Mouse (Mus musculus): ENCODE measurements around the gene Mkln1. TPM values are rescaled to one million over a fixed set of nuclear protein-coding genes. Genes with fewer than 3 reads are reported as not detected.
"Not testable (repeated sequence)": the region's sequence is repeated elsewhere in the genome, so short reads cannot be mapped to it uniquely, and the experiment has no call there.

Mkln1 gene
- total and polyA plus RNA-seq, 2 experiments from 2014 or later, result 113 to 217 TPM

GRCm38 (mm10) chr6:31556460-31557100 is 158.0 kb downstream of the Mkln1 start:
- WGBS, result 89% methylated on average over 7 of the region's 7 CpGs
- H3K9ac ChIP-seq (replicated peaks; ENCODE audit: low read depth, low read length), result no peak overlapping the region
- H3K4me1 ChIP-seq (ENCODE audit: control insufficient read depth, insufficient read depth), result no peaks in the 10 kb centered on the region
- H3K27me3 ChIP-seq (ENCODE audit: control insufficient read depth, insufficient read depth, low read length), result no peaks in the 10 kb centered on the region
- H3K27ac ChIP-seq (ENCODE audit: low read depth), result no peak overlapping the region
- no peak for TF ChIP-seq EP300 (IDR thresholded peaks at IDR 0.05; ENCODE audit: low read depth)
- TF ChIP-seq CTCF (IDR thresholded peaks at IDR 0.05; ENCODE audit: low read depth), result no peak
- no peak overlapping the region for H3K4me3 ChIP-seq (ENCODE audit: low read depth, low read length)
- H3K4me2 ChIP-seq (ENCODE audit: low read depth, low read length), result no peak overlapping the region
- ATAC-seq (ENCODE audit: insufficient read depth, low read depth) (no peak), DNase-seq (ENCODE audit: low spot score) (no peak)
- no peaks in the 10 kb centered on the region for H3K36me3 ChIP-seq (replicated peaks; ENCODE audit: control insufficient read depth, insufficient read depth, low read length)
- H3K9me3 ChIP-seq (replicated peaks; ENCODE audit: control insufficient read depth, low read length), result no peaks in the 10 kb centered on the region

- Histone ChIP-seq H3K9ac (replicated peaks; ENCODE audit: low read depth, low read length) (no peak overlapping the region), H3K4me3 (ENCODE audit: low read depth, low read length) (0 out of 2 replicates have a peak overlapping the region, but pooled peaks have one; percentile 11), H3K36me3 (replicated peaks; ENCODE audit: control insufficient read depth, insufficient read depth, low read length) (no peaks in the 10 kb centered on the region), H3K27me3 (ENCODE audit: control insufficient read depth, insufficient read depth, low read length) (peaks cover 8% of the 10 kb centered on the region), H3K9me3 (replicated peaks; ENCODE audit: control insufficient read depth, low read length) (no peaks in the 10 kb centered on the region), H3K4me1 (ENCODE audit: control insufficient read depth, insufficient read depth) (no peaks in the 10 kb centered on the region; the same call in 1 of the 2 replicates), H3K4me2 (ENCODE audit: low read depth, low read length) (peak overlapping the region; percentile 94), H3K27ac (ENCODE audit: low read depth) (no peak overlapping the region)
- DNase-seq (ENCODE audit: low spot score), result no peak
- TF ChIP-seq CTCF (IDR thresholded peaks at IDR 0.05; ENCODE audit: low read depth), result no peak
- no peak for TF ChIP-seq EP300 (IDR thresholded peaks at IDR 0.05; ENCODE audit: low read depth)
- WGBS, result 38% methylated on average over 13 of the region's 13 CpGs
- ATAC-seq (ENCODE audit: insufficient read depth, low read depth), result no peak
These were observed 161.8 kb downstream of the Mkln1 start for GRCm38 (mm10) chr6:31560138-31560959.

- H3K27me3 ChIP-seq (ENCODE audit: control insufficient read depth, insufficient read depth, low read length); H3K36me3 ChIP-seq (replicated peaks; ENCODE audit: control insufficient read depth, insufficient read depth, low read length); ATAC-seq (ENCODE audit: insufficient read depth, low read depth); H3K27ac ChIP-seq (ENCODE audit: low read depth); DNase-seq (ENCODE audit: low spot score); H3K9me3 ChIP-seq (replicated peaks; ENCODE audit: control insufficient read depth, low read length); H3K4me1 ChIP-seq (ENCODE audit: control insufficient read depth, insufficient read depth): not testable (repeated sequence)
- H3K9ac ChIP-seq (replicated peaks; ENCODE audit: low read depth, low read length), result 0 out of 2 replicates have a peak overlapping the region, but pooled peaks have one; percentile 67
- H3K4me3 ChIP-seq (ENCODE audit: low read depth, low read length), result peak overlapping the region; percentile 63
- H3K4me2 ChIP-seq (ENCODE audit: low read depth, low read length), result peak overlapping the region; percentile 94
- WGBS, result 54% methylated on average over 3 of the region's 3 CpGs
These were observed 163.4 kb downstream of the Mkln1 start for GRCm38 (mm10) chr6:31561948-31562347.

GRCm38 (mm10) chr6:31562371-31563080 is 164.0 kb downstream of the Mkln1 start:
- no peaks in the 10 kb centered on the region for H3K9me3 ChIP-seq (replicated peaks; ENCODE audit: control insufficient read depth, low read length)
- no peaks in the 10 kb centered on the region for H3K36me3 ChIP-seq (replicated peaks; ENCODE audit: control insufficient read depth, insufficient read depth, low read length)
- H3K4me2 ChIP-seq (ENCODE audit: low read depth, low read length), result peak overlapping the region; percentile 94
- peak overlapping the region; percentile 67 for H3K9ac ChIP-seq (replicated peaks; ENCODE audit: low read depth, low read length)
- WGBS, result 18% methylated on average over 16 of the region's 16 CpGs
- H3K27ac ChIP-seq (ENCODE audit: low read depth), result peak overlapping the region; percentile 66
- peaks cover 8% of the 10 kb centered on the region for H3K27me3 ChIP-seq (ENCODE audit: control insufficient read depth, insufficient read depth, low read length)
- DNase-seq (ENCODE audit: low spot score) (no peak), ATAC-seq (ENCODE audit: insufficient read depth, low read depth) (no peak)
- H3K4me1 ChIP-seq (ENCODE audit: control insufficient read depth, insufficient read depth), result no peaks in the 10 kb centered on the region; the same call in 1 of the 2 replicates
- peak overlapping the region; percentile 63 for H3K4me3 ChIP-seq (ENCODE audit: low read depth, low read length)
- no peak for TF ChIP-seq EP300 (IDR thresholded peaks at IDR 0.05; ENCODE audit: low read depth)
- no peak for TF ChIP-seq CTCF (IDR thresholded peaks at IDR 0.05; ENCODE audit: low read depth)

All from heart, postnatal 0 days (tissue).